Mouse (Mus musculus) stomach, embryonic 15.5 days (tissue): ENCODE measurements around the gene Itpr1. TPM values are rescaled to one million over a fixed set of nuclear protein-coding genes. Genes with fewer than 3 reads are reported as not detected.

Source experiments
- ATAC-seq: fragments of 200-750 bp; cut with Nextera tagmentation; 2 replicates; pipeline ENCODE4 v1.8.0; 2017; ENCODE audit warnings: low read depth, moderate number of reproducible peaks, moderate TSS enrichment; ENCODE audit not compliant: insufficient read depth, low FRiP score
- H3K27ac ChIP-seq: fragments of 300-500 bp; sonication (generic); 2 replicates; pipeline ENCODE4 v1.5.1; 2015; ENCODE audit warnings: mild to moderate bottlenecking, inconsistent platforms
- H3K27me3 ChIP-seq: fragments of 300-500 bp; sonication (generic); replicated peaks from 2 replicates; pipeline ENCODE4 v1.6.1; 2015; ENCODE audit warnings: inconsistent platforms
- H3K36me3 ChIP-seq: fragments of 300-500 bp; sonication (generic); 2 replicates; pipeline ENCODE4 v1.6.1; 2015; ENCODE audit warnings: inconsistent platforms
- H3K4me1 ChIP-seq: fragments of 300-500 bp; sonication (generic); 2 replicates; pipeline ENCODE4 v1.6.1; 2015; ENCODE audit warnings: inconsistent platforms
- H3K4me2 ChIP-seq: fragments of 300-500 bp; sonication (generic); 2 replicates; pipeline ENCODE4 v1.6.1; 2015; ENCODE audit warnings: mild to moderate bottlenecking, inconsistent platforms
- H3K4me3 ChIP-seq: fragments of 300-500 bp; sonication (generic); replicated peaks from 2 replicates; pipeline ENCODE4 v1.5.1; 2015; ENCODE audit warnings: inconsistent platforms
- H3K9ac ChIP-seq: fragments of 300-500 bp; sonication (generic); 2 replicates; pipeline ENCODE4 v1.6.1; 2015; ENCODE audit warnings: inconsistent platforms
- H3K9me3 ChIP-seq: fragments of 300-500 bp; sonication (generic); 2 replicates; pipeline ENCODE4 v1.6.1; 2016; ENCODE audit warnings: inconsistent platforms
- WGBS: fragments of 180-500 bp; shearing (Covaris S2); methylation state at CpG from one replicate; pipeline ENCODE4 v1.1.7; 2015; 5-methylcytosine and 5-hydroxymethylcytosine counted together
- polyA plus RNA-seq: library from polyadenylated mRNA; unstranded; fragments of >200 nt; fragmentation: Nextera tagmentation; extraction: Ambion mirVana; gene quantifications from 2 replicates; pipeline ENCODE4 v1.2.1, GENCODE M21; 2015

Itpr1 gene
- polyA plus RNA-seq, 1 experiment from 2014 or later: 9.4 TPM

DNA sequence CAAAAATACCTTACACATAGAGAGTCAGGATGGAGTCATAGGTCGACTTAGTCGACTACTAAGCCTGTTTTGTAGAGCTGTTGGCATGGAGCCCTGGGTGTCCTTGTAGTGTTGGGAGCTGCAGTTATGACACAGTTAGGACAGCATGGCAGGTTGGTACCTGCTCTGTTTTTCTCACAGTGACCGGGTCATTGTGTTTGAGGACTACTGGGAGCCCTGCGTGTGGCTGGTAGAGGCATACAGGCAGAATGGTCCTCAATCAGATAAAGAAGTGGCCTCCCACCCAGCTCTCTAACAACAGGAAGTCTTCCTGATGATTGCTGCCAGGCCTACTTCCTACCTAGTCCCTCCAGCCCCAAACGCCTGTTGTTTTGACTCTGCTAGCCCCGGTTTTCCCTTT, 20.2 kb downstream of the Itpr1 start:
- Histone ChIP-seq H3K4me1 (peaks cover 33% of the 10 kb centered on the region; the same call in 1 of the 2 replicates), H3K27ac (peak overlapping the region; percentile 31; the same call in 1 of the 2 replicates)
- no peak; the same call in 1 of the 2 replicates for ATAC-seq

DNA sequence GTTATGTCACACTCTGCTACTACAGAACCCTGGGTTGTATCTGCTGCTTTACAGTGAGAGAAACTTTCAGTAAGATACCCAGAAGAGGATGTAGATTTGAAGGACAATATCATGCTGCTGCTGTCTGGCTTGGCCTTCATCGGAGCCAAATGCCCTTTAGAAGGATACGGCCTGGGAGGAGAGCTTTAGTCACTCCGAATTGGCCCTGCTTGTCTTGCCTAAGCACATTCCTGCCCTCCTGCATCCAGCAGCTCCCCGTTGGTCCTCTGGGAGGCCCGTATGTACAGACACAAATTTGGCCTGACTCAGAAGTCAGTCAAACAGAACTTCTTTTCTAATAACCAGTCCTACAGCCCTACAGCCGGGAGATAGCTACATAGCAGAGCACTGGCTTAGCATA, 21.6 kb downstream of the Itpr1 start:
- Histone ChIP-seq H3K9ac (no peak overlapping the region), H3K4me2 (no peak overlapping the region), H3K4me1 (peaks cover 33% of the 10 kb centered on the region; the same call in 1 of the 2 replicates), H3K36me3 (no peaks in the 10 kb centered on the region), H3K9me3 (no peaks in the 10 kb centered on the region), H3K4me3 (no peak overlapping the region), H3K27me3 (no peaks in the 10 kb centered on the region), H3K27ac (no peak overlapping the region)
- no peak for ATAC-seq
- 64% methylated on average over 6 of the region's 6 CpGs for WGBS

More for the DNA sequence above, 20.2 kb downstream of the Itpr1 start:
- no peak overlapping the region for H3K4me2 ChIP-seq
- H3K4me3 ChIP-seq: no peak overlapping the region
- H3K9ac ChIP-seq: no peak overlapping the region
- no peaks in the 10 kb centered on the region for H3K9me3 ChIP-seq
- H3K27me3 ChIP-seq: no peaks in the 10 kb centered on the region
- no peaks in the 10 kb centered on the region for H3K36me3 ChIP-seq
- WGBS: 41% methylated on average over 6 of the region's 6 CpGs

DNA sequence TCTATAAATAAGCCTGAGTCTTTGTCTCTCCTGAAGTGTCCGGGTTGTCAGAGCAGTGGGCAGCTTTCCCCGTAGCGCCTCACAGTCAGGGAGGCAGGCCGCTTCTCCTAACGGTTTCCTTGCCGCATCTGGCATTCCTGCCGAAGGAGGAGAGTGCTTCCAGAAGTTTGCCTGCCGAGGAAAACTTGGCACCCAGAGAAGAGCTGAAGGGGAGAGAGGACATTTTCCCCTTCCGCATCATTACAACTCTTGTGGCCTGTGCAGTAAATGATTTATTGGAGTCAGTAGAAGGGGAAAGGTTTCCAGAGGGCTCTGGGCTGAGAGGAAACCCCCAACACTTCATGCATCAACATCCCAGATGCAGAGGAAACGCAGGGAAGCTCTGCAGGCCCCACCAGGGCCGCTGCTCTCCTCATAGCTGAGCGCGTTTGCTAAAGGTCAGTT, 22.8 kb downstream of the Itpr1 start:
- 31% methylated on average over 13 of the region's 13 CpGs for WGBS
- H3K9me3 ChIP-seq: no peaks in the 10 kb centered on the region
- peaks cover 33% of the 10 kb centered on the region; the same call in 1 of the 2 replicates for H3K4me1 ChIP-seq
- H3K4me2 ChIP-seq: 0 out of 2 replicates have a peak overlapping the region, but pooled peaks have one; percentile 16
- peak overlapping the region; percentile 64 for H3K27ac ChIP-seq
- no peak overlapping the region for H3K9ac ChIP-seq
- peak; percentile 39; the same call in 1 of the 2 replicates for ATAC-seq
- no peak overlapping the region for H3K4me3 ChIP-seq
- no peaks in the 10 kb centered on the region for H3K36me3 ChIP-seq
- no peaks in the 10 kb centered on the region for H3K27me3 ChIP-seq

DNA sequence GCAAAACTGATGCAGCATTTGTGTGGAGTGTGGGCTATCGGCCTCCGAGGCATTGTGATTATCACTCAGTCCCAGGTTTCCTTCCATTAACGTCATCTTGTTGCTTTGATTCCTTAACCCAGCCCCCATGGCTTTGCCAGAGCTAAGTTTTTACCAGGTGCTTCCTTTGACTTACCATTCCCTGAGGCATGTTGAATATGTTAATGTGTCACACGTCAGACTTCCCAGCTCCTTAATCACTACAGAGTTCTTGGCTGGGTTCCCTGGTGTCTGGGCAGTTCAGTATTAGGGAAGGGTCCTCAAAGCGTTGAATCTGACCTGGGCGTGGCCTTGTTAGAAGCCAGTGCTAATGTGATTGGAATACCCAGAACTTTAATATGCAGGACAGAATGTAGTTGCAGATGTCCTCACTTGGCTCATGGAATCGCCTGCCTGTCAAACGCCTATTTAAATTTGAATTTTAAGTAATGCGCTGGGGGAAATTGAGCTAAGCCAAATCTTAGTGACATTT, 23.6 kb downstream of the Itpr1 start:
- ATAC-seq: no peak
- WGBS: 62% methylated on average over 9 of the region's 9 CpGs
- Histone ChIP-seq H3K27me3 (no peaks in the 10 kb centered on the region), H3K27ac (peak overlapping the region; percentile 64; the same call in 1 of the 2 replicates), H3K9me3 (no peaks in the 10 kb centered on the region), H3K4me1 (peaks cover 33% of the 10 kb centered on the region; the same call in 1 of the 2 replicates), H3K4me2 (peak overlapping the region; percentile 16; the same call in 1 of the 2 replicates), H3K36me3 (no peaks in the 10 kb centered on the region), H3K4me3 (no peak overlapping the region), H3K9ac (no peak overlapping the region)

DNA sequence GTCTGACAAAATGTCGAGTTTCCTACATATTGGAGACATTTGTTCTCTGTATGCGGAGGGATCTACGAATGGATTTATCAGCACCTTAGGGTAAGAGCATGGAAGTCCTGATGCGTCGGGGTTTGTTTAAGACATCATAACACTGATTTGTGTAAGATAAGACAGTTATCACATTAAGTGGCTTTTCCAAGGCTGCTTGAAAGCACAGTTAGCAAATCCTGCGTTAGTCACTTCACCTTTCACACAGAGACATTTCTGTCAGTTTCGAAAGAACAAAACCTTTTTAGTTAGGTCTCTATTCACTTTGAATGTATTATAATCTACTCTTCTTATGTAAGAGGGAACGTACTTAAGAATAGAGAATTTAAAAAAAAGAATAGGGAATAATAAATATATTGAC, 24.1 kb downstream of the Itpr1 start:
- Histone ChIP-seq H3K4me3 (no peak overlapping the region), H3K4me1 (peaks cover 33% of the 10 kb centered on the region; the same call in 1 of the 2 replicates), H3K36me3 (no peaks in the 10 kb centered on the region), H3K27me3 (no peaks in the 10 kb centered on the region), H3K9me3 (no peaks in the 10 kb centered on the region), H3K27ac (no peak overlapping the region), H3K4me2 (no peak overlapping the region), H3K9ac (no peak overlapping the region)
- WGBS: 79% methylated on average over 8 of the region's 8 CpGs
- no peak for ATAC-seq

DNA sequence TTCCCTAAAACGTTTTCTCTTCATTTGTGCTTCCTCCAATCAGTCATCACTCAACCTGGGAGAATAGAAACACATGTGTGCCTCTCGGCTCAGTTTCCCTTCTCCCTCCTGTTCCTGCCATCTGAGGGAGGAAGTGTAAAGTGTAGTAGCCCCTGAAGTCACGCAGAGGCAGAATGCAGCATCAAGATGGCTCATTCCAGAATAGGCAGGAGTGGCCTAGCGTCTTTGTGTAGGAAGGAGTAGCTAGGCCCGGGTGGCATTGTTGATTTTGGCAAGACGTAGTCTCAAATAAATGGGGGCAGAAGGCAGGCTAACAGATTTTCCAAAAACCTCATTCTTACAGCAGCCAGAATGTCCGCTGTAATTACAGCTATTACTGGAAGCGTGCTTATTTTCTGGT, 24.7 kb downstream of the Itpr1 start:
- peaks cover 31% of the 10 kb centered on the region; the same call in 1 of the 2 replicates for H3K4me1 ChIP-seq

DNA sequence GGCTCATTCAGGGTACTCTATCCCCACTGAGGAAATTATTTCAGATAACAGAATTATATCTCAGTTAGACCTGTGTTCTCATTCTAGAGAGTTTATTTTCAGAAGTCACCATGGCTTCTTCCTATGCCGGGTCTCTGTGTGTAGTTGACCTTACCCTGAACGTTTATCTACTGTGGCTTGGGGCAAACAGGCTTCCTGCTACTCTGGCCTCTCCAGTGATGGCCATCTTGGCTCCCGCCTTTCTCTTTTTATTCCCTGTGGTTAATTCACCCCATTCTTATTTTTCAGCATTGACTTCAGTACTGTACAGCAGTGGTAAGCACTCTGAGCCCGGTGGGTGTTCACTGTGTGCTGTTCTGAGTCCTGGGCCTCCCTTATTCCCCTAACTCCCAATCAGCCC, 25.1 kb downstream of the Itpr1 start:
- no peak overlapping the region for H3K4me2 ChIP-seq
- ATAC-seq: no peak
- no peak overlapping the region for H3K9ac ChIP-seq
- H3K36me3 ChIP-seq: no peaks in the 10 kb centered on the region
- H3K4me3 ChIP-seq: no peak overlapping the region
- H3K9me3 ChIP-seq: no peaks in the 10 kb centered on the region
- 62% methylated on average over 4 of the region's 4 CpGs for WGBS
- H3K27me3 ChIP-seq: no peaks in the 10 kb centered on the region
- H3K4me1 ChIP-seq: peaks cover 27% of the 10 kb centered on the region; the same call in 1 of the 2 replicates
- H3K27ac ChIP-seq: no peak overlapping the region

More for the DNA sequence above, 24.7 kb downstream of the Itpr1 start:
- no peaks in the 10 kb centered on the region for H3K27me3 ChIP-seq
- H3K9ac ChIP-seq: no peak overlapping the region
- no peaks in the 10 kb centered on the region for H3K9me3 ChIP-seq
- no peak overlapping the region for H3K4me3 ChIP-seq
- no peak overlapping the region for H3K4me2 ChIP-seq
- 63% methylated on average over 8 of the region's 8 CpGs for WGBS
- ATAC-seq: no peak
- H3K27ac ChIP-seq: no peak overlapping the region
- H3K36me3 ChIP-seq: no peaks in the 10 kb centered on the region

DNA sequence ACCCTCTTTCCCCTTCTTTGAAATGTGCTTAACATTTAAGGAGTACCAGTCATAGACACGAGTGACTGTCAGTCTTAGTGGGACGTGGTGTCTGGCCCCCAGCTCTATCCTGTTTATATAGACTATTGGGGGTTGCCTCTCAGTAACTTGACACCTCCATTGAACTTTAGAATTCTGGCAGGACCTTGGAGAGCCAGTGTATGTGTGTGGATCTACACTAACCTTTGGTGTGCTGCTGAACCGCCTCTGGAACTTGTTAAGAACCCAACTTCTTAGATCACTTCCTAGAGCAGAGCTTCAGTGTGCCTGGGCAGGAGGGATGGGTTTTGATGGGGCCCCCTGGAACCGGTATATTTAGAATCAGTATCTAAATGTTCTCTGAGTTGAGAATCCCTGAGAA, 26.2 kb downstream of the Itpr1 start:
- no peaks in the 10 kb centered on the region for H3K27me3 ChIP-seq
- H3K9ac ChIP-seq: no peak overlapping the region
- 47% methylated on average over 4 of the region's 4 CpGs for WGBS
- peaks cover 21% of the 10 kb centered on the region; the same call in 1 of the 2 replicates for H3K4me1 ChIP-seq
- H3K27ac ChIP-seq: no peak overlapping the region
- no peaks in the 10 kb centered on the region for H3K36me3 ChIP-seq
- ATAC-seq: no peak
- H3K4me2 ChIP-seq: no peak overlapping the region
- no peak overlapping the region for H3K4me3 ChIP-seq
- no peaks in the 10 kb centered on the region for H3K9me3 ChIP-seq

DNA sequence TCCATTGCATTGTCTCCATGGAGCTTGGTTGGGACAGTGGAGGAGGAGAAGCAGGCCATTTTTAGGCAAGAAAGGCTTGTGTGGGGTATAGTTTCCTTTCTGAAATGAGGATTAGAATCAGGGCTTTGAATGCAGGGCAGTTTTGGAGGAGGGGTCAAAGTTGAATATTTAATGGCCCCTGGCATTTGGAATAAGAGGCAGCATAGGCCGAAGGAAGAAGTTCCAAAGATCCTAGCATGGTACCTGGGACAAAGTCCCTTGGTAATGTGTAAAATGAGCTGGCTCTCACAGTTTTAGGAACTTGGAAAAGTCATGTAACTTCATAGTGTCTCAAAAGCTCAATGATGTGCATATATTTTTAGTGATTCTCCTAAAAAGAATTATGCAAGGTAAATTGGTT, 27.1 kb downstream of the Itpr1 start:
- H3K27me3 ChIP-seq: no peaks in the 10 kb centered on the region
- 85% methylated on average over 1 of the region's 1 CpGs for whole genome bisulfite sequencing
- H3K36me3 ChIP-seq: no peaks in the 10 kb centered on the region

DNA sequence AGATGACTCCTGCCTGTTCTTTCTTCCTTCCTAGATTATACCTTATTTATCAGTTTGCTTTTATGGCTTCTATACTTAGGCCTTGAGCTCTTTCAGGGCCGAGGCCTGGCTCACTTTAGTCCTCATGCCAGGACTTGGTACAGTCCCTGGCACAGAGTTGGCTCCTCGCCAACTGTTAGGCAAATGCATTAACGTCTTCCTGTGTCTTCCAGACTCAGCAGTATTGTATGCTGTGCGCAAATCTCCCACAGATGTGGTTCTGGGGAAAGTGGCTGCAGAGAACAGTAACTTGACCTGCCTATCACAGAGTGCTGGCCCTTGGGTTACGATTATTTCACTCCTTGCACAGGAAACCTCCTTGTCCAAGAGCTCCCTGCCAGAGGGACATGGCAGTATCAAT, 27.9 kb downstream of the Itpr1 start:
- H3K9ac ChIP-seq: no peak overlapping the region
- no peaks in the 10 kb centered on the region for H3K9me3 ChIP-seq
- no peaks in the 10 kb centered on the region for H3K27me3 ChIP-seq
- 57% methylated on average over 5 of the region's 5 CpGs for WGBS
- ATAC-seq: no peak
- peaks cover 11% of the 10 kb centered on the region; the same call in 1 of the 2 replicates for H3K4me1 ChIP-seq
- no peak overlapping the region for H3K27ac ChIP-seq
- H3K4me3 ChIP-seq: no peak overlapping the region
- H3K36me3 ChIP-seq: no peaks in the 10 kb centered on the region
- H3K4me2 ChIP-seq: no peak overlapping the region

More for the DNA sequence above, 27.1 kb downstream of the Itpr1 start:
- Histone ChIP-seq H3K4me1 (peaks cover 16% of the 10 kb centered on the region; the same call in 1 of the 2 replicates), H3K4me3 (no peak overlapping the region), H3K4me2 (no peak overlapping the region), H3K9ac (no peak overlapping the region), H3K9me3 (no peaks in the 10 kb centered on the region), H3K27ac (no peak overlapping the region)
- ATAC-seq: no peak

DNA sequence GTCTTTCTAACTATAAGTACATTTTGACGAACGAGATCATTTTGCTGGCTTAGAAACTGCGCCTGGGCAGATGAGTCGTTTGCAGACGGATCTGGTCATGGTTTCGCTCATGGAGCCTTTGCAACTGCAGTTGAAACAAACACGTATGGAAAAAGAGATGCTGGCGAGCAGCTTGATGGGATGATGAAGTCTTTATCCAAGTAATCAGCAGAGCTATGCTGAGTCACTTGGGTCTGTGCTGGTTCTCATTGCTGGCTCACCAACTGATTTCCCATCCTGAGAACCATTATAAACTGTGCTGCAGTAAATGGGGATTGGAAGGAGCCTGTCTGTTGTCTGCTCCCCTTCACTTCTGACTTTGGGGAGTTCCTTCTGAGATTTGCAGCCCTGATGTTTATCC, 31.7 kb downstream of the Itpr1 start:
- Histone ChIP-seq H3K4me3 (no peak overlapping the region), H3K4me2 (no peak overlapping the region), H3K9ac (no peak overlapping the region), H3K9me3 (no peaks in the 10 kb centered on the region), H3K27ac (no peak overlapping the region), H3K36me3 (no peaks in the 10 kb centered on the region), H3K27me3 (no peaks in the 10 kb centered on the region), H3K4me1 (peaks cover 16% of the 10 kb centered on the region)
- ATAC-seq: no peak
- 85% methylated on average over 8 of the region's 8 CpGs for WGBS

DNA sequence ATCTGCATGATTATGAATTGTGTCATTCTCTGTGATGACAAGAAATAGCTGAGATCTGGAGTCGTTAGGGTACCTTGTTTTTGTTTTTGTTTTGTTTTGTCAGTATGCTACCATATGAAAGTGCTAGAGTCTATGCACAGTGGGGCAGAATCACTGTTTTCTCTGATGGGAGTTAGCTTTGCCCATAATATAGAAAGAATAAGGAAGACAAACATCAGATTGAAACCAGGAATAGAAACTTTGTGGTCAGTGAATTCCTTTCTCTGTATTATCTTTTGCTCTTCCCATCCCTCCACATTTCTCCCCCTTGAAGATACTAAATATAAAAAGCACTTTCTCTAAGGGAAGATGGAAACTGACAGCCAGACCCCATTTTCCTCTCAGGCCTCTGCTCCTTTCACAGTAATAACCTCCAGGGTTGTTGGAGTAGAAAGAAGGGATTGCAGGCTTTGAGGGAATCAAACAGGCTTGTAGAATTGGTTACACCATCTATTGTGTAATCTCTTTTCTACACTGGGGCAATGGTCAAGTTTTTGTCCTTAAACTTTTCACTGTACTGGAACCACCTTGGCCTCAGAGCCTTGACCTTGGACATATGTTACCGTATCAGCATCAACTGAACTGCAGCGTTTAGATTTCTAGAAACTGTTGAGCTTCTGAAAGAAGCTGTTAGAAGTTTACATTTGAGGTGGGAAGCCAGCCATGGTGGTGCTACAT, 33.6 kb downstream of the Itpr1 start:
- Histone ChIP-seq H3K9ac (no peak overlapping the region), H3K9me3 (no peaks in the 10 kb centered on the region), H3K27ac (0 out of 2 replicates have a peak overlapping the region, but pooled peaks have one; percentile 23), H3K27me3 (no peaks in the 10 kb centered on the region), H3K4me1 (peaks cover 16% of the 10 kb centered on the region), H3K4me3 (no peak overlapping the region), H3K36me3 (no peaks in the 10 kb centered on the region), H3K4me2 (no peak overlapping the region)
- WGBS: 64% methylated on average over 3 of the region's 3 CpGs
- no peak for ATAC-seq
